Mouse (Mus musculus) brain, adult 2 months (tissue): ENCODE measurements around the gene D630045J12Rik.

ENCODE experiments used
- DNase-seq: peaks from one replicate; pipeline ENCODE4 v3.0.0; 2011; ENCODE audit warnings: low read depth, low spot score

D630045J12Rik gene

DNA sequence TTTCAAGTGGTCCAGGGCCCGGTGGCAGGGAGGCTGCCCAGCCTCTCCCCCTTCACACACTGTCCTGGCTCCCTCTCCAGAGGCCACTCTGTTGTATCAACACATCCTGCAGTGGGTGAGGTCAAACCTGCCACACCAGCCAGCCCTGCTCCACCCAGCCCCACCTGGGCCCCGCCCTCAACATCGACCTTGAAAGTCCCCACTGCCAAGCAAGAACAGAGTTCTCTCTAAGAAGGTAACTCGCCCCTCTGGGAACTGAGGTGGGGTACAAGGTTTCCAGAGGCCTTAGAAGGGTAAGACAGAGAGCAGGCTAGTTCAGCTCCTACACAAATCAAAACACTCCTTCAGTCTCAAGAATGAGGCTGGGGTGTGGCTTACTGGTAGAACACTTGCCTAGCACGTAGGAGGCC is 156.8 kb downstream of the D630045J12Rik start:
- no peak for DNase-seq

DNA sequence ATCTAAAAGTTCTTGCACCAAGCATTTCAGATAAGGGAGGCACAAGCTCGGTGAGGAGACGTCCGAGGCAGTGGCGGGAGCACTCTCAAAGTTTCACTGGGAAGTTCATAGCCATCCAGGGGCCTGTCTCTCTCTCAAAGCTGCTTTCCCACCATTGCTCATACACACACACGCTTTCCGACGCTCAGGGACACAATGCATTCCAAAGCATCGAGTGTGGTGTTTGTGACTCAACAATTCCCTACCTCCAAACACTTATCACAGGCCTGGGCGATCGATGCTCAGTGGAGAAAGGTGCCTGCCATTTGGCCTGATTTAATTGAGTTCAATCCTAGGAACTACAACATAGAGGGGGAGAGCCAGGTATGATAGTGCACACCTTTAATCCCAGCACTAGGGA is 159.1 kb downstream of the D630045J12Rik start:
- no peak for DNase-seq

DNA sequence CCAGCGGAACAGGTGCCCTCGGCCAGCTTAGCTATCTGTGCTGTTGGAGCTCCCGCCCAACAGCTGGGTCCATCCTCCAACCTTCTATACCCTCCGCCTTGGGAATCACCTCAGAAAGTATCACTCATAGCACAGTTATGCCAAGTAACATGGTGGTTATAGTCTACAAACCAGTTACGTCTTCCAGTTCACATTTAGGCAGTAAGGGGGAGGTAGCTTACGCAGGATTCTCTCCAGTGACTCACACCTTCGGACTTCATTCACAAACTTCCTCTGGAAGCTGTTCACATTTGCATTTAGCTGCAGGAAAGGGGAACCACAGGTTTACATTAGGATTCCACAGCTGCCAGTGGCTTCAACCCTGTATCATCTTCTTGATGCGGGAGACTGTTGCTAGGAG is 161.3 kb downstream of the D630045J12Rik start:
- DNase-seq = peak; percentile 21

DNA sequence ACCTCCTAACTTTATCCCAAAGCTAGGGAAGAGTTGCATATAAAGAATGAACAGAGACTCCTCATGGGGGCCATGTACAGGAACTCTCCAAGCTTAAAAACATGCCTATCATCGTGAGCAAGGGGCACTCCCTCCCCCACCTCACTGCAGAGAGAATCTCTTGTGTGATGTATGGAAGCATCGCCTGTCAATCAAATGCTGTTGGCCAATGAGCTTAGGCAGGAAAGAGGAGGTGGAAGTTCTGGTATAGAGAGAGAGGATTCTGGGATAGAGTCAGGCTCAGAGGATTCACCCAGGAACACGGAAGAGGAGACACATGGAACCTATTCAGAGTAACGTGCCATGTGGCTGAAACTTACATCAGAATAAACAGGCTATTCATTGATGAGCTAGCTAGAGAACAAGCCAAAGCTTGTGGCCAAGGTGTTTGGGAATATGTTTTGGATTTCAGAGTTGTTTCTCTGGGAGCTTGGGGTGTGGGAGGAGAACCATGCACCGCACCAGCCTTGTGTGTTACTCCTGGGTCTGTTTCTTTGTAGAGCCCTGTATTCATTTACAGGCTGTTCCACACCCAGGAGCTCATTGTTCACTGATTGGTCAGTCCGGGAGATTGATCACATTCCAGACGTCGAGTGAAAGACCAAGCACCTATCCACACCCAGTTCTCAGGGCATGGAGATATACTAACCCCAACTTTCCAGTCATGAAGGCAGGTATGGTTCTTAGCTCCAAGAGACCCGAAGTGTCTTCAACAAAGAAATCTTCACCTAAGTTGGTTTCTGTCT is 166.4 kb downstream of the D630045J12Rik start:
- DNase-seq = no peak

DNA sequence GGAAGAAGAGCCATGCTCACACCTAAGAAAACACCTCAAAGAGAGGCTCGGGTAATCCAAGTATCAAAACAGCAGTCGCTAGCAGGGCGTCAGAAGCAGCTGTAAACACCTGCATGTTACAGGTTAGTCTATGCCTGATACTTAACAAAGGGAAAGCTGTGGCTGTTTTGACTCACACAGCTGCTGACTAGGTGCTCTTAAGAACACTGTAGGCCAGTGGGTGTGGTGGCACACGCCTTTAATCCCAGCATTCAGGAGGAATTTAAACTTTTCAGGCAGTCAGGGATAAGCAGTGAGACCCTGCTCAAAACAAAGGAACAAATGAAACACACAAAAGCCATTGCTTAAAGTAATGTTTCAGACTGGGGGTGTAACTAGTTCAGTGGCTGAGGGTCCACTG is 170.6 kb downstream of the D630045J12Rik start:
- DNase-seq = no peak

DNA sequence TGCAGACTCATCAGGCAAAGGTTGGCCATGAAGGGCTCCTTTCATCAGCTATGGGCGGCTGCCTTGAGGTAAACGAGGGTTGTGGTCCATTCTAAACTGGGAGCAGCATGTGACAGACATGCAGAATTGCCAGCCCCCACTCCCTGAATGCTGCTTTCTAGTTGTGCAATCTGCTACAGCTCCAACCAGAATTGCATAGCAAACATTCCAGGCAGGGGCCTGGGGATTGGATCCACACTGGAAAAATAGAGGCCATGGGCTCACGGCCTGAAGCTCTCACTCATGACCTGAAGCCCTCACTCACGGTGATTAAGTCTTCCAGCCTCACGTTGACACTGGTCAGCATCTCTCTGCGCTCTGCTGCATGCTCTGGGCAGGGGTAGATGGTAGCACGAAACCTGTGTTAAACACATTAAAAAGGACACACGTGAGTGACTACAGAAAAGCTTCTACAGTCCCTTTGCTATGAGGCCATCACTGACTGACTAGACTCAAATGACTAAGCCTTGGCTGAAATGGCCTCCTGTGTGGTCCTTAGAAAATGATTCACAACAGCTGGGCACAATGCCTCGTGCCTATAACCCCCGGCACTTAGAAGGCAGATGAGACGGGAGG is 172.0 kb downstream of the D630045J12Rik start:
- DNase-seq = no peak

DNA sequence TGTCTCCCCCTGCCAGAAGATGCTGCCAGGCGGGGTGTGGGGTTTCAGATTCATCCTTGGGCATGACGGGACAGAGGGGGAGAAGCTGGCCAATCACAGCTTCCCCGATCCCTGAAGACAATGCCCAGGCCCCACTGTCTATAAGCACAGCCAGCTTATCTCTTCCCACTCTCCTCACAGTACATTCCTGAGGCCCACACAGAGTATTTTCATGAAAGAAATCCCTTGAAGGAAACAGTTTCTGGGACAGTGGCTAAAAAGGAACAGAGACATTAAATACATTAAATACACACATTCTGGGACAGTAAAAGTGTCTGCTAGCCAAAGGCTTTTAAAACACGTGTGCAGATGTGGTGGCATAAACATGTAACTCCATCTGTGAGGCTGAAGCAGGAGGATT is 173.4 kb downstream of the D630045J12Rik start:
- DNase-seq = peak; percentile 20

DNA sequence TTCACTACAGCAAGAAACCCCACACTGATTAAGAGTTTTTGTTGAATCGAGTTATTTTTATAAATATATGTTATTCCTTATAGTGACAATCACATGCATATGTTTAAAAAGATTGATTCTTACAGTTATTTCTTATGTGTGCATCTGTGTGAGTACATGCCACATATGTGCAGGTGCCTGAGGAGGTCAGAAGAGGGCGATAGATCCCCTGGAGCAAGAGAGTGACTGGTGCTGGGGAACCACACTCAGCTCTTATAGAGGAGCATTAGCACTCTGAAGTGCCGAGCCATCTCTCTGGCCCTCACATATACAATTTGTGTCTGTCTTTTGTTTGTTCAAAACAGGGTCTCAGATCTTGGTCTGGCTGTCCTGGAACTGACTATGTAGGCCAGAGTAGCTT is 180.2 kb downstream of the D630045J12Rik start:
- DNase-seq = no peak
